Mouse (Mus musculus) mouse trophoblast stem cell (cell line): ENCODE measurements around the gene Wdr6.

Experiments
- in situ Hi-C, 2 experiments: fragments of 300-500 bp; cut with MseI, MboI; formaldehyde crosslinking; loops; 2 replicates in 1 of 2; 3 replicates in 1 of 2; pipeline ENCODE4 v1.15.1; 2025

Wdr6 gene

GRCm38 (mm10) chr9:108523341-108523740 is 55.2 kb downstream of the Wdr6 start:
- in situ Hi-C loops: no loop called here
